In the genomic region with DNA sequence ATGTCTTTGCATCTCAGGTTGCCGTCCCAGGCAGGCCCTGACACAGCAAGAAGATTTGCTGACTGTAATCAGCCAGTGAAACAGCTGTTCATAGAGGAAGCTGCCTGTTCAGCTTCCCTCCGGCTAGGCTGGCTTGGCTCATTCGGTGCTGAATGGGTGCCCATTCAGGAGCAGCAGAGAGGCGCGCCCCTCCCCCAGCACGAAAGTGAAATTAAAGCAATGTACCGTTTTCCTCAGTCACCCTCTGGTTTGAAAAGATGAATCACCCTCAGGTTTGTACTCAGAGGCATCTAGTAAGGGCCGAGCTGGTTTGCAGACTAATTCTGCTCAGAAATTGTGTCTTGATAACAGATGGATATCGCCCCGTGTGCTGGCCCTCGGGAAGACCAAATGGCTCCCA, we compare ENCODE assay signal across 8 mouse cellular contexts.
DNase-seq lines count a peak whose midpoint lies in the region; ATAC-seq and TF ChIP-seq lines count a peak whose summit lies in the region.

No protein-coding gene starts in this region.

- peaks cover 8% of the 10 kb centered on the region; the same call in 1 of the 2 replicates for H3K9me3 ChIP-seq in lung, embryonic 14.5 days (ENCODE audit: low read depth, low read length)
- peaks cover 2% of the 10 kb centered on the region; the same call in 1 of the 2 replicates for H3K9me3 ChIP-seq in forebrain, embryonic 16.5 days (ENCODE audit: control insufficient read depth, low read length)
- 0 out of 2 replicates have a peak, but pooled peaks cover 2% of the 10 kb centered on the region for H3K9me3 ChIP-seq in limb, embryonic 10.5 days (replicated peaks)
- no peaks in the 10 kb centered on the region for H3K9me3 ChIP-seq in stomach, embryonic 15.5 days

- no peak for TF ChIP-seq CTCF in lung, embryonic 14.5 days (IDR thresholded peaks at IDR 0.05; ENCODE audit: low read depth)
- TF ChIP-seq CTCF in lung, adult 2 months (IDR thresholded peaks at IDR 0.05; ENCODE audit: insufficient read depth, low read length) = no peak

- no peaks in the 10 kb centered on the region for H3K27me3 ChIP-seq in lung, embryonic 14.5 days (ENCODE audit: insufficient read depth, low read length)
- no peaks in the 10 kb centered on the region for H3K27me3 ChIP-seq in forebrain, embryonic 16.5 days (replicated peaks; ENCODE audit: control insufficient read depth, insufficient read depth, low read length)
- H3K27me3 ChIP-seq in limb, embryonic 10.5 days (ENCODE audit: low read depth, poor library complexity, severe bottlenecking) = no peaks in the 10 kb centered on the region
- H3K27me3 ChIP-seq in stomach, embryonic 15.5 days (replicated peaks) = no peaks in the 10 kb centered on the region

- 46% methylated on average over 11 of the region's 11 CpGs for WGBS in lung, embryonic 14.5 days
- WGBS in lung, adult 2 months = 30% methylated on average over 11 of the region's 11 CpGs
- WGBS in forebrain, embryonic 16.5 days = 67% methylated on average over 11 of the region's 11 CpGs
- 65% methylated on average over 11 of the region's 11 CpGs for WGBS in limb, embryonic 10.5 days
- WGBS in stomach, embryonic 15.5 days = 37% methylated on average over 11 of the region's 11 CpGs

- ATAC-seq in lung, embryonic 14.5 days (ENCODE audit: insufficient read depth) = no peak
- peak; percentile 67 for ATAC-seq in forebrain, embryonic 16.5 days
- peak; percentile 95 to 96 for ATAC-seq in hematopoietic stem cell, adult 5-6 weeks (replicated peaks in 1 of 2; ENCODE audit: insufficient read depth in 1 of 2, low FRiP score in 2 of 2, low TSS enrichment in 1 of 2, low read depth in 1 of 2, poor library complexity in 2 of 2, severe bottlenecking in 2 of 2)
- no peak for ATAC-seq in stomach, embryonic 15.5 days (ENCODE audit: insufficient read depth, low FRiP score, low read depth)

- peak; percentile 22 for DNase-seq in lung, embryonic 14.5 days
- DNase-seq in lung, adult 2 months = no peak
- DNase-seq in brain, adult 2 months (ENCODE audit: low read depth, low spot score) = peak; percentile 78
- DNase-seq in limb, embryonic 10.5 days (ENCODE audit: low spot score) = peak; percentile 37
- DNase-seq in c-Kit-positive CD71-positive TER-119-positive erythroid progenitor cells, embryonic 14.5 days (ENCODE audit: low spot score) = no peak

- H3K4me2 ChIP-seq in lung, embryonic 14.5 days = no peak overlapping the region
- H3K4me2 ChIP-seq in forebrain, embryonic 16.5 days (ENCODE audit: low read length) = no peak overlapping the region
- H3K4me2 ChIP-seq in stomach, embryonic 15.5 days = 0 out of 2 replicates have a peak overlapping the region, but pooled peaks have one; percentile 5

- no peak for TF ChIP-seq POLR2A in lung, adult 2 months (IDR thresholded peaks at IDR 0.05; ENCODE audit: borderline replicate concordance, extremely low read depth, low read depth, low read length)

- H3K9ac ChIP-seq in lung, embryonic 14.5 days = no peak overlapping the region
- no peak overlapping the region for H3K9ac ChIP-seq in forebrain, embryonic 16.5 days (replicated peaks; ENCODE audit: low read depth, low read length)
- no peak overlapping the region for H3K9ac ChIP-seq in stomach, embryonic 15.5 days

- H3K36me3 ChIP-seq in lung, embryonic 14.5 days (ENCODE audit: insufficient read depth) = no peaks in the 10 kb centered on the region
- H3K36me3 ChIP-seq in forebrain, embryonic 16.5 days (ENCODE audit: control insufficient read depth, insufficient read depth) = no peaks in the 10 kb centered on the region
- H3K36me3 ChIP-seq in limb, embryonic 10.5 days = no peaks in the 10 kb centered on the region
- H3K36me3 ChIP-seq in stomach, embryonic 15.5 days = no peaks in the 10 kb centered on the region

- H3K4me1 ChIP-seq in lung, embryonic 14.5 days (ENCODE audit: insufficient read depth) = no peaks in the 10 kb centered on the region
- H3K4me1 ChIP-seq in lung, adult 2 months (ENCODE audit: control insufficient read depth, insufficient read depth, low read length) = no peaks in the 10 kb centered on the region; the same call in 1 of the 2 replicates
- peaks cover 2% of the 10 kb centered on the region; the same call in 1 of the 2 replicates for H3K4me1 ChIP-seq in forebrain, embryonic 16.5 days (replicated peaks; ENCODE audit: control insufficient read depth, insufficient read depth, low read length)
- 0 out of 2 replicates have a peak, but pooled peaks cover 2% of the 10 kb centered on the region for H3K4me1 ChIP-seq in limb, embryonic 10.5 days
- H3K4me1 ChIP-seq in stomach, embryonic 15.5 days = no peaks in the 10 kb centered on the region

- no peak overlapping the region for H3K4me3 ChIP-seq in lung, embryonic 14.5 days (ENCODE audit: low read depth, low read length)
- no peak overlapping the region for H3K4me3 ChIP-seq in lung, adult 2 months (replicated peaks; ENCODE audit: extremely low read depth, low read depth, low read length)
- no peak overlapping the region for H3K4me3 ChIP-seq in forebrain, embryonic 16.5 days (replicated peaks; ENCODE audit: low read length)
- no peak overlapping the region for H3K4me3 ChIP-seq in limb, embryonic 10.5 days
- H3K4me3 ChIP-seq in stomach, embryonic 15.5 days (replicated peaks) = no peak overlapping the region

- no peak overlapping the region for H3K27ac ChIP-seq in lung, embryonic 14.5 days (ENCODE audit: low read depth)
- H3K27ac ChIP-seq in forebrain, embryonic 16.5 days (ENCODE audit: low read length) = no peak overlapping the region
- no peak overlapping the region for H3K27ac ChIP-seq in limb, embryonic 10.5 days
- no peak overlapping the region for H3K27ac ChIP-seq in stomach, embryonic 15.5 days

Comparison
In these comparisons a context has a peak if more than half of its experiments do, and no peak if none do; other contexts are left out.
1. DNase-seq: peak in lung, embryonic 14.5 days (single experiment), brain, adult 2 months (single experiment) and limb, embryonic 10.5 days (single experiment); none in lung, adult 2 months (single experiment) and c-Kit-positive CD71-positive TER-119-positive erythroid progenitor cells, embryonic 14.5 days (single experiment).
2. ATAC-seq: peak in forebrain, embryonic 16.5 days (single experiment) and hematopoietic stem cell, adult 5-6 weeks (2 of 2); none in lung, embryonic 14.5 days (single experiment) and stomach, embryonic 15.5 days (single experiment).